Mouse (Mus musculus) intestine, postnatal 0 days (tissue): ENCODE measurements around the gene Zswim8. TPM values are rescaled to one million over a fixed set of nuclear protein-coding genes. Genes with fewer than 3 reads are reported as not detected.

Experiments used
- ATAC-seq: fragments of 200-750 bp; cut with Nextera tagmentation; 2 replicates; pipeline ENCODE4 v1.8.0; 2017; ENCODE audit warnings: mild to moderate bottlenecking, moderate TSS enrichment, moderate library complexity
- H3K27ac ChIP-seq: fragments of 300-500 bp; sonication (generic); 2 replicates; pipeline ENCODE4 v1.5.1; 2014; ENCODE audit warnings: mild to moderate bottlenecking, low read depth, low read length, moderate library complexity
- H3K27me3 ChIP-seq: fragments of 300-500 bp; sonication (generic); replicated peaks from 2 replicates; pipeline ENCODE4 v1.6.1; 2014; ENCODE audit warnings: low read length, mixed read lengths; ENCODE audit not compliant: control insufficient read depth, insufficient read depth
- H3K36me3 ChIP-seq: fragments of 300-500 bp; sonication (generic); 2 replicates; pipeline ENCODE4 v1.6.1; 2014; ENCODE audit warnings: mild to moderate bottlenecking, moderate library complexity; ENCODE audit not compliant: control insufficient read depth, insufficient read depth
- H3K4me1 ChIP-seq: fragments of 300-500 bp; sonication (generic); replicated peaks from 2 replicates; pipeline ENCODE4 v1.6.1; 2014; ENCODE audit warnings: antibody characterized with exemption, low read length, mixed read lengths; ENCODE audit not compliant: control insufficient read depth, insufficient read depth
- H3K4me2 ChIP-seq: fragments of 300-500 bp; sonication (generic); replicated peaks from 2 replicates; pipeline ENCODE4 v1.6.1; 2014; ENCODE audit warnings: low read depth, mild to moderate bottlenecking, moderate library complexity
- H3K4me3 ChIP-seq: fragments of 300-500 bp; sonication (generic); 2 replicates; pipeline ENCODE4 v1.5.1; 2014; ENCODE audit warnings: low read depth, low read length
- H3K9ac ChIP-seq: fragments of 300-500 bp; sonication (generic); 2 replicates; pipeline ENCODE4 v1.6.1; 2014; ENCODE audit warnings: mild to moderate bottlenecking, low read depth, low read length
- H3K9me3 ChIP-seq: fragments of 300-500 bp; sonication (generic); 2 replicates; pipeline ENCODE4 v1.6.1; 2016; ENCODE audit warnings: mixed run types; ENCODE audit not compliant: control insufficient read depth
- CTCF ChIP-seq: sonication (generic); IDR thresholded peaks from 2 replicates; pipeline ENCODE4 v1.5.1; 2016; ENCODE audit warnings: low read depth, mild to moderate bottlenecking, control low read depth, antibody characterized with exemption, moderate library complexity
- WGBS: fragments of 180-500 bp; shearing (Covaris S2); extraction: QIAGEN DNeasy Blood & Tissue Kit; methylation state at CpG from one replicate; pipeline ENCODE4 v1.1.7; 2014; 5-methylcytosine and 5-hydroxymethylcytosine counted together
- polyA plus RNA-seq: library from polyadenylated mRNA; unstranded; fragments of >200 nt; fragmentation: Nextera tagmentation; extraction: Ambion mirVana; gene quantifications from 2 replicates; pipeline ENCODE4 v1.2.1, GENCODE M21; 2015

Gene Zswim8
- polyA plus RNA-seq, 1 experiment from 2014 or later, result 15.0 TPM

DNA sequence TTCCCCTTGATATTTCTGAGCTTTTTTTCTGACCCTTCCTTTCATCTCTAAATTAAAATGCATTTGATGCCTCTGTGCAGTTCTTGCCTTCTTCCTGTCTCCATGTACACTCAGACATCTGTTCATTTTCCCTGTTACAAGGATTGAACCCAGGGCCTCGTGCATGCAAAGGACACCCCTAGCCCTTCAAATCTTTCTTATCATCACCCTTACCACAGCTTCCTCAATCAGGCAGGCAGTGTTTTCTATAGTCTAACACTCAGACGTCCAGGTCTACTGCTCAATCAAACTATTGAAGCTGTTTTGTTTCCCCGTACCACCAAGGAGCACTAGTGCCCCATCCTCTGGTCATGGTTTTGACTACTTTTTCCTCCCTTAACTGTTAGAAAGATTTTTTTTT is 46.4 kb downstream of the Zswim8 start:
- TF ChIP-seq CTCF, result no peak
- H3K4me2 ChIP-seq, result no peak overlapping the region
- ATAC-seq, result no peak
- no peaks in the 10 kb centered on the region for H3K27me3 ChIP-seq
- no peak overlapping the region for H3K9ac ChIP-seq
- no peak overlapping the region for H3K4me3 ChIP-seq
- 0 out of 2 replicates have a peak, but pooled peaks cover 3% of the 10 kb centered on the region for H3K4me1 ChIP-seq
- H3K27ac ChIP-seq, result no peak overlapping the region
- H3K9me3 ChIP-seq, result no peaks in the 10 kb centered on the region
- 74% methylated on average over 3 of the region's 3 CpGs for WGBS
- H3K36me3 ChIP-seq, result peaks cover 40% of the 10 kb centered on the region

DNA sequence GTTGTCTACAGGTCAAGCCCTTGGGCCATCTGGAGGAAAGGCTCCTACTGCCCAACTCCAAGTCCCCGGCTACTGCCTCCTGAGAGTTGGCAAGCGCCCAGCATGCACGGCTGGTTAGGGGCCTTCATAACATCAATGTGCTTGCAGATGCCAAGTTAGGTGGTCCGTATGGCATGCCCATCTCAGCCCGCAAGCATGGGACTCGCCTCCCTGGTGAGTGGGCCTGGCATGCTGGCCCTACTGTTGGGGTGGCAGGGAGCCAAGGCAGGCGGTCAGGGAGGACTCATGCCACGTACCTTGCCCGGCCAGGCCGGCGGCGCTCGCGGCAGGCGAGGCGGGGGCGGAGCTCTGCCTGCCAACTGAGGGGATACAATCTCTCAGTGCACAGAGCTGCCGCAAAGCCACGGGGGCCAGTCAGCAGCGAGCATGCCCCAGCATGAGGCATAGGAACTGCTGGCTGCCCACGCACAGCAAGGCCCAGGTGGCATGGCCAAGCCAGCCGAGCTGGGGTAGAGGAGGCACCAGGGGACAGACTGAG is 50.1 kb downstream of the Zswim8 start:
- no peak overlapping the region for H3K27ac ChIP-seq
- no peak overlapping the region for H3K4me3 ChIP-seq
- no peaks in the 10 kb centered on the region for H3K4me1 ChIP-seq
- 93% methylated on average over 22 of the region's 22 CpGs for WGBS
- H3K9ac ChIP-seq, result no peak overlapping the region
- H3K27me3 ChIP-seq, result no peaks in the 10 kb centered on the region
- TF ChIP-seq CTCF, result no peak
- H3K9me3 ChIP-seq, result no peaks in the 10 kb centered on the region
- ATAC-seq, result no peak
- H3K4me2 ChIP-seq, result no peak overlapping the region
- peaks cover 76% of the 10 kb centered on the region for H3K36me3 ChIP-seq

DNA sequence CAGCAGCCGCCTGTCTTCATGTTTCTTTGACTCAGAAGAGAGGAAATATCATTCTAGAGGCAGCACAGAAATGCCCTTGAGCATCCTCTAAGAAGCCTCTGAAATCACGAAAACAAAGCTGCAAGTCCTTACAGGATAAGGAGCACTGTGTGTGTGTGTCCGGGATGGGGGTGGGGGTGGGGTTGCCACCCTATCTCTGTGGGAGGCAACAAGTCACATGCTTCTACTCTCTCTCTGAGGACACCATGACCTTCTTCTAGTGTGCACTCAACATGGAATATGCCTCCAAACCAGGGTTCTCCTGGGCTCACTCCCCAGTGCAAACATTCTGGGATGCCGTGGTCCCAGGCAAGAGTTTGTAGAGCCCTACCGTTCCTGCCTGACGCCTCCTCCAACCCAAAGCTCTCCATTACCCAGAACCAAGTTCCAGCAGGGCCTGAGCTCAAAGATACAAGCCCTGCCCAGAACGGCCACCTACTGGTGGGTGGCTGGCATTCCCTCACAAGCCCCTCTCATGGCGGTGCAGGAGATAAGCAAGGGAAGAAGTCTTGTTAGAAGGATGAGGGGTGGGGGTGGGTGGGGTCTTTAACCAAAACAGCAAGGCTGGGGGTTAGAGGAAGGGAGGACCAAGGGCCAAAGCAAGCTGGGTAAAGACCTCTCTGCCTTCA is 51.5 kb downstream of the Zswim8 start:
- ATAC-seq, result no peak
- WGBS, result 76% methylated on average over 8 of the region's 8 CpGs
- Histone ChIP-seq H3K9me3 (no peaks in the 10 kb centered on the region), H3K27ac (no peak overlapping the region), H3K27me3 (no peaks in the 10 kb centered on the region), H3K4me2 (no peak overlapping the region), H3K4me1 (no peaks in the 10 kb centered on the region), H3K36me3 (peaks cover 90% of the 10 kb centered on the region), H3K9ac (no peak overlapping the region), H3K4me3 (no peak overlapping the region)
- peak; percentile 34 for TF ChIP-seq CTCF

DNA sequence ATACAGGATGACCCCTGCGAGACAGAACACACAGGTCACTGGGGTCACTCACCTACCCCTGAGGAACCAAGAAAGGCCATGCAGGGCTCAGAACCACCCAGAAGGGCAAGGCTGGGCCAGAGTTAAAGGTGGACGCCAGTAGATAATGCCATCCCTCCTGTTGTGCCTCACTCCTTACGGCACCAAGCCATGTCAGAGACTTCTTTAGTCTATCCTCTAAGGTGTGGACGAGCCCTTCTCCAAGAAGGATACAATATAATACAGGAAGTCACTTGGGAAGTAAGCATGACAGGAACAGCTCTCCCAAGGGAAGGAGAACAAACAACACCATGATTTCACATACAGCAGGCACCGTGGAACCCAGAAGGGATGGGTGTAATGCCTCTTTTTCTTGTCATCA is 57.6 kb downstream of the Zswim8 start:
- H3K4me2 ChIP-seq, result no peak overlapping the region
- 80% methylated on average over 5 of the region's 5 CpGs for WGBS
- peaks cover 65% of the 10 kb centered on the region for H3K36me3 ChIP-seq
- no peaks in the 10 kb centered on the region for H3K9me3 ChIP-seq
- no peak overlapping the region for H3K4me3 ChIP-seq
- H3K27me3 ChIP-seq, result no peaks in the 10 kb centered on the region
- H3K9ac ChIP-seq, result no peak overlapping the region
- H3K4me1 ChIP-seq, result no peaks in the 10 kb centered on the region
- H3K27ac ChIP-seq, result peak overlapping the region; percentile 46; the same call in 1 of the 2 replicates
- ATAC-seq, result no peak
- no peak for TF ChIP-seq CTCF

DNA sequence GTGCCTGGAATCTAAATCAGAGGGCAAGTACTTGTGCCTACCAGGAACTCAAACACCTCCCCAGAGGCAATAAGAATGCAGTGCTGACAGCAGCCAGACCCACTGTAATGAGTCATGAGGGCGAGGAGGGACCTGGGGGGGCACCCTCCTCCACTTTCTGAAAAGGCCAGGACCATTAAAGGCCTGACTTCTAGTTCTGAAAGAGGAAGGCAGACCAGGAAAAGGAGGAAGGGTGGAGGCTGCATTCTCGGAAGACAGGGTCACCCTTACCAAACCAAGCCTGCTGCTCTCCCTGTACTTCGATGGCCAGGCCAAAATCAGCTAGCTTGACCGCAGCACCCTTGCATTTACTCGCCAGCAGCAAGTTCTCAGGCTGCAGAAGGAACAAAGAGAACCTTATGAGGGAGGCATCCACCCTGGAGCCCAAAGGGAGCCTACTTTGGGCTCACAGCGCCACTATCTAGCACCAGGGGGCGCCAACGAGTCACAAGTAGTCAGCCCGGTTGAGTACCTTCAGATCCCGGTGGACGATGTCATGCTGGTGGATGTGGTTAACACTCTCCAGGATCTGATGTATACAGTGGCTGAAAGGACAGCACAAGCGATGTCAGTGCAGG is 58.4 kb downstream of the Zswim8 start:
- peak; percentile 98 for TF ChIP-seq CTCF
- Histone ChIP-seq H3K9me3 (no peaks in the 10 kb centered on the region), H3K27ac (peak overlapping the region; percentile 55; the same call in 1 of the 2 replicates), H3K4me3 (no peak overlapping the region), H3K27me3 (no peaks in the 10 kb centered on the region), H3K4me1 (no peaks in the 10 kb centered on the region), H3K36me3 (peaks cover 57% of the 10 kb centered on the region), H3K9ac (no peak overlapping the region), H3K4me2 (no peak overlapping the region)
- WGBS, result 24% methylated on average over 12 of the region's 12 CpGs
- peak; percentile 70 for ATAC-seq

DNA sequence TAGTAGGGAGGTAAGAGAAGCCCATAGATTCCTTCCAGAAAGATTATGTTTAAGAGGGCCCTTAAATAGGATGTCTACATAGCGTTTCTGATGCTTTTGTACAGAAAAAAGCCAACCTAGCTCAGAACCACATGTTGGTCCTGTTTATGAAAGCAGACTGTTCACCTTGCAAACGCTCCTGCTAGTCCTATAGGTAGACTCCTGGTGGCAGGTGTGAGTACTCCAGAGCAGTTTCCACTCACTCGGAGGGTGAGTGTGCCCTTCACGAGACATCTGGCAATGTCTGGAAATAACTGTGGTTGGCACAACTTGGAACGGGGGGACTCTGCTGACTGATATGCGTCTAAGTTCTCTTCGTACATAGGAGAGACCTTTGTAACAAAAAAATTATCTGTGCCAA is 60.6 kb downstream of the Zswim8 start:
- no peak overlapping the region for H3K4me2 ChIP-seq
- H3K27ac ChIP-seq, result no peak overlapping the region
- 86% methylated on average over 7 of the region's 7 CpGs for WGBS
- H3K4me3 ChIP-seq, result no peak overlapping the region
- H3K9ac ChIP-seq, result no peak overlapping the region
- no peaks in the 10 kb centered on the region for H3K9me3 ChIP-seq
- H3K27me3 ChIP-seq, result no peaks in the 10 kb centered on the region
- ATAC-seq, result no peak
- peak; percentile 33 for TF ChIP-seq CTCF
- peaks cover 36% of the 10 kb centered on the region for H3K36me3 ChIP-seq
- H3K4me1 ChIP-seq, result no peaks in the 10 kb centered on the region
